Mouse (Mus musculus): Measurements from ENCODE around the gene Nmnat2. TPM values are rescaled to one million over a fixed set of nuclear protein-coding genes. Genes with fewer than 3 reads are reported as not detected.

The Nmnat2 gene
- polyA plus RNA-seq, 1 experiment from 2014 or later, result 1.3 TPM

DNA sequence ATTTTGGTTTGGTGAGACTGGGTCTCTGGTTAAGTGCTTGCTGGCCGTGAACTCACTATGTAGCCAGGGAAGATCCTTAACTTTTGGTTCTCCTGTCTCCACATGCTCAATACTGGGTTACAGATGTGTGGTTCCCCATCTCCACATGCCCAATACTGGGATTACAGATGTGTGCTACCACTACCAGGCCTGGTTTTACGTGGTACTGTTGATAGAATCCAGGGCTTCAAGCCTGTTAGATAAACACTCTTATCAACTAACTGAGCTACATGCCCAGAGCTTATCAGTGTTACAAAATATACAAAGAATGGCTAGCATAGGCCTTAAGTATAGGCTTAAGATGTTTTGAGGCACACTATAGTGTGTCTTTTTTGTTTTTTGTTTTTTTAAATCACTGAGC lies 69.7 kb downstream of the Nmnat2 start:
- 53% methylated on average over 2 of the region's 2 CpGs for WGBS
- H3K9me3 ChIP-seq (ENCODE audit: control insufficient read depth, low read length), result no peaks in the 10 kb centered on the region
- ATAC-seq (ENCODE audit: low FRiP score, low TSS enrichment) (no peak), DNase-seq (ENCODE audit: low spot score) (no peak)
- H3K36me3 ChIP-seq (ENCODE audit: control insufficient read depth, insufficient read depth, low read length), result no peaks in the 10 kb centered on the region
- no peaks in the 10 kb centered on the region for H3K27me3 ChIP-seq (ENCODE audit: control insufficient read depth, insufficient read depth, low read length)
- no peak overlapping the region for H3K9ac ChIP-seq (ENCODE audit: low read length)
- H3K4me3 ChIP-seq (ENCODE audit: low read depth, low read length), result no peak overlapping the region
- no peak overlapping the region for H3K4me2 ChIP-seq (replicated peaks; ENCODE audit: low read depth)
- H3K27ac ChIP-seq (replicated peaks), result no peak overlapping the region
- TF ChIP-seq EP300 (optimal IDR thresholded peaks at IDR 0.05) (no peak), CTCF (IDR thresholded peaks at IDR 0.05; ENCODE audit: low read depth) (no peak)
- no peaks in the 10 kb centered on the region for H3K4me1 ChIP-seq (replicated peaks; ENCODE audit: control insufficient read depth, insufficient read depth)

- H3K4me2 ChIP-seq (replicated peaks; ENCODE audit: low read depth), result no peak overlapping the region
- H3K27me3 ChIP-seq (ENCODE audit: control insufficient read depth, insufficient read depth, low read length), result no peaks in the 10 kb centered on the region
- no peak overlapping the region for H3K9ac ChIP-seq (ENCODE audit: low read length)
- no peak overlapping the region for H3K4me3 ChIP-seq (ENCODE audit: low read depth, low read length)
- no peaks in the 10 kb centered on the region for H3K9me3 ChIP-seq (ENCODE audit: control insufficient read depth, low read length)
- ATAC-seq (ENCODE audit: low FRiP score, low TSS enrichment) (no peak), DNase-seq (ENCODE audit: low spot score) (no peak)
- no peaks in the 10 kb centered on the region for H3K36me3 ChIP-seq (ENCODE audit: control insufficient read depth, insufficient read depth, low read length)
- TF ChIP-seq EP300 (optimal IDR thresholded peaks at IDR 0.05) (no peak), CTCF (IDR thresholded peaks at IDR 0.05; ENCODE audit: low read depth) (no peak)
- 54% methylated on average over 6 of the region's 6 CpGs for WGBS
- H3K27ac ChIP-seq (replicated peaks), result no peak overlapping the region
- 0 out of 2 replicates have a peak, but pooled peaks cover 3% of the 10 kb centered on the region for H3K4me1 ChIP-seq (replicated peaks; ENCODE audit: control insufficient read depth, insufficient read depth)
Measured at GRCm38 (mm10) chr1:153031345-153031744, 76.6 kb downstream of the Nmnat2 start.

DNA sequence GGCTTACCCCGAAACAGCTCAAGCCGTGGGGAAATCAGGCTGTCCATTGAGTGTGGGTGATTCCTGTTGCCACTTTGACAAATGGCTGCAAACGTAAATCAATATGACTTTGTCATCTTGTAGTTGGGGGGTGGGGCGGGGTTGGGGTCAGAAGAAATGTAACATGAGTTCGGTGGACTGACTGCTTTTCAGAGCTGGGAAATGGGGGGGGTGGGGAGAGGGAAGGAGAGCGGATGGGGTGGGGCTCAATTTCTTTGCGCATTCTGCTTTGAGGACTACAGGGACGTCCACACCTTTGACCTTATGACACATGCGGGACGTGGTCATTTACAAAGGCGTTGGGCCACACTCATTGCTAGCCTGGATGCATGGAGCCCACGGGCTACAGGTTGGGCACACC lies 77.2 kb downstream of the Nmnat2 start:
- Histone ChIP-seq H3K36me3 (ENCODE audit: control insufficient read depth, insufficient read depth, low read length) (no peaks in the 10 kb centered on the region), H3K4me3 (ENCODE audit: low read depth, low read length) (no peak overlapping the region), H3K9me3 (ENCODE audit: control insufficient read depth, low read length) (no peaks in the 10 kb centered on the region), H3K27ac (replicated peaks) (no peak overlapping the region), H3K4me2 (replicated peaks; ENCODE audit: low read depth) (no peak overlapping the region), H3K27me3 (ENCODE audit: control insufficient read depth, insufficient read depth, low read length) (no peaks in the 10 kb centered on the region), H3K4me1 (replicated peaks; ENCODE audit: control insufficient read depth, insufficient read depth) (0 out of 2 replicates have a peak, but pooled peaks cover 3% of the 10 kb centered on the region), H3K9ac (ENCODE audit: low read length) (no peak overlapping the region)
- no peak for DNase-seq (ENCODE audit: low spot score)
- TF ChIP-seq CTCF (IDR thresholded peaks at IDR 0.05; ENCODE audit: low read depth) (no peak), EP300 (optimal IDR thresholded peaks at IDR 0.05) (no peak)
- WGBS, result 43% methylated on average over 12 of the region's 12 CpGs
- ATAC-seq (ENCODE audit: low FRiP score, low TSS enrichment), result no peak

GRCm38 (mm10) chr1:153033145-153033908 lies 78.5 kb downstream of the Nmnat2 start:
- Histone ChIP-seq H3K4me2 (replicated peaks; ENCODE audit: low read depth) (no peak overlapping the region), H3K9ac (ENCODE audit: low read length) (no peak overlapping the region), H3K27ac (replicated peaks) (no peak overlapping the region), H3K9me3 (ENCODE audit: control insufficient read depth, low read length) (no peaks in the 10 kb centered on the region), H3K4me3 (ENCODE audit: low read depth, low read length) (no peak overlapping the region), H3K27me3 (ENCODE audit: control insufficient read depth, insufficient read depth, low read length) (no peaks in the 10 kb centered on the region), H3K4me1 (replicated peaks; ENCODE audit: control insufficient read depth, insufficient read depth) (0 out of 2 replicates have a peak, but pooled peaks cover 3% of the 10 kb centered on the region), H3K36me3 (ENCODE audit: control insufficient read depth, insufficient read depth, low read length) (no peaks in the 10 kb centered on the region)
- no peak for TF ChIP-seq EP300 (optimal IDR thresholded peaks at IDR 0.05)
- no peak for TF ChIP-seq CTCF (IDR thresholded peaks at IDR 0.05; ENCODE audit: low read depth)
- 62% methylated on average over 5 of the region's 5 CpGs for whole genome bisulfite sequencing
- no peak for DNase-seq (ENCODE audit: low spot score)
- ATAC-seq (ENCODE audit: low FRiP score, low TSS enrichment), result 0 out of 2 replicates have a peak, but pooled peaks have one; percentile 24

- WGBS, result 61% methylated on average over 7 of the region's 7 CpGs
- Histone ChIP-seq H3K9ac (ENCODE audit: low read length) (no peak overlapping the region), H3K4me3 (ENCODE audit: low read depth, low read length) (no peak overlapping the region), H3K27me3 (ENCODE audit: control insufficient read depth, insufficient read depth, low read length) (no peaks in the 10 kb centered on the region), H3K4me1 (replicated peaks; ENCODE audit: control insufficient read depth, insufficient read depth) (0 out of 2 replicates have a peak, but pooled peaks cover 3% of the 10 kb centered on the region), H3K27ac (replicated peaks) (no peak overlapping the region), H3K36me3 (ENCODE audit: control insufficient read depth, insufficient read depth, low read length) (no peaks in the 10 kb centered on the region), H3K4me2 (replicated peaks; ENCODE audit: low read depth) (no peak overlapping the region), H3K9me3 (ENCODE audit: control insufficient read depth, low read length) (no peaks in the 10 kb centered on the region)
- TF ChIP-seq EP300 (optimal IDR thresholded peaks at IDR 0.05) (no peak), CTCF (IDR thresholded peaks at IDR 0.05; ENCODE audit: low read depth) (no peak)
- no peak for ATAC-seq (ENCODE audit: low FRiP score, low TSS enrichment)
- DNase-seq (ENCODE audit: low spot score), result no peak
Measured at GRCm38 (mm10) chr1:153034064-153034463, 79.3 kb downstream of the Nmnat2 start.

- ATAC-seq (ENCODE audit: low FRiP score, low TSS enrichment), result no peak
- WGBS, result 37% methylated on average over 6 of the region's 6 CpGs
- peak; percentile 81 for TF ChIP-seq CTCF (IDR thresholded peaks at IDR 0.05; ENCODE audit: low read depth)
- no peak for TF ChIP-seq EP300 (optimal IDR thresholded peaks at IDR 0.05)
Measured at GRCm38 (mm10) chr1:153035328-153035944, 80.6 kb downstream of the Nmnat2 start.

More at GRCm38 (mm10) chr1:153035328-153035944, 80.6 kb downstream of the Nmnat2 start:
- Histone ChIP-seq H3K4me1 (replicated peaks; ENCODE audit: control insufficient read depth, insufficient read depth) (0 out of 2 replicates have a peak, but pooled peaks cover 3% of the 10 kb centered on the region), H3K4me3 (ENCODE audit: low read depth, low read length) (no peak overlapping the region), H3K27ac (replicated peaks) (no peak overlapping the region), H3K36me3 (ENCODE audit: control insufficient read depth, insufficient read depth, low read length) (no peaks in the 10 kb centered on the region), H3K27me3 (ENCODE audit: control insufficient read depth, insufficient read depth, low read length) (no peaks in the 10 kb centered on the region), H3K9me3 (ENCODE audit: control insufficient read depth, low read length) (no peaks in the 10 kb centered on the region), H3K9ac (ENCODE audit: low read length) (no peak overlapping the region), H3K4me2 (replicated peaks; ENCODE audit: low read depth) (no peak overlapping the region)
- DNase-seq (ENCODE audit: low spot score), result peak; percentile 58

Data from stomach, postnatal 0 days (tissue).